Mouse (Mus musculus) MEL (cell line): ENCODE results near the gene Aftph. TPM values are rescaled to one million over a fixed set of nuclear protein-coding genes. Genes with fewer than 3 reads are reported as not detected.

Experiments
- DNase-seq: peaks from one replicate; pipeline ENCODE4 v3.0.0; 2011; ENCODE audit warnings: low read depth, low spot score
- H3K27ac ChIP-seq: 2 replicates; pipeline ENCODE4 v1.5.1; 2012; ENCODE audit warnings: low read depth, mild to moderate bottlenecking, control low read depth, low read length, moderate library complexity; ENCODE audit not compliant: control insufficient read depth
- H3K27me3 ChIP-seq, 2 experiments: fragments of 150-350 bp in 1 of 2; sonication (generic) in 1 of 2; 2 replicates each; pipeline ENCODE4 v1.6.1; 2012; ENCODE audit warnings: low read length in 2 of 2, mild to moderate bottlenecking in 2 of 2, improper control_type of control experiment in 1 of 2, moderate library complexity in 1 of 2; ENCODE audit not compliant: insufficient read depth in 2 of 2, control insufficient read depth in 1 of 2
- H3K36me3 ChIP-seq, 2 experiments: 2 replicates each; pipeline ENCODE4 v1.6.1; 2012 to 2014; ENCODE audit warnings: low read length in 2 of 2, improper control_type of control experiment in 1 of 2, inconsistent platforms in 1 of 2, mild to moderate bottlenecking in 1 of 2; ENCODE audit not compliant: insufficient read depth in 2 of 2, control insufficient read depth in 1 of 2
- H3K4me1 ChIP-seq, 2 experiments: fragments of 150-350 bp in 1 of 2; sonication (generic) in 1 of 2; 2 replicates each; pipeline ENCODE4 v1.6.1; 2012; ENCODE audit warnings: low read length in 2 of 2, improper control_type of control experiment in 1 of 2, mild to moderate bottlenecking in 1 of 2; ENCODE audit not compliant: insufficient read depth in 2 of 2, control insufficient read depth in 1 of 2
- H3K4me3 ChIP-seq, 2 experiments: fragments of 150-350 bp in 1 of 2; sonication (generic) in 1 of 2; 2 replicates each; pipeline ENCODE4 v1.5.1; 2012; ENCODE audit warnings: low read depth in 2 of 2, low read length in 2 of 2, mild to moderate bottlenecking in 2 of 2, moderate library complexity in 2 of 2, control low read depth in 1 of 2, improper control_type of control experiment in 1 of 2; ENCODE audit not compliant: control insufficient read depth in 1 of 2, insufficient read depth in 1 of 2
- H3K79me2 ChIP-seq: 2 replicates; pipeline ENCODE4 v1.6.1; 2012; ENCODE audit warnings: mild to moderate bottlenecking, low read length, moderate library complexity; ENCODE audit not compliant: control insufficient read depth, poor library complexity, insufficient read depth
- H3K9ac ChIP-seq: 2 replicates; pipeline ENCODE4 v1.6.1; 2012; ENCODE audit warnings: low read depth, mild to moderate bottlenecking, control low read depth, low read length, moderate library complexity; ENCODE audit not compliant: control insufficient read depth, poor library complexity, severe bottlenecking
- H3K9me3 ChIP-seq: fragments of 150-350 bp; sonication (generic); replicated peaks from 2 replicates; pipeline ENCODE4 v1.6.1; 2012; ENCODE audit warnings: mild to moderate bottlenecking, low read length, improper control_type of control experiment, moderate library complexity; ENCODE audit not compliant: insufficient read depth
- CHD2 ChIP-seq: IDR thresholded peaks from 2 replicates; pipeline ENCODE4 v1.6.1; 2011; ENCODE audit warnings: low read length, improper control_type of control experiment
- ELF1 ChIP-seq: IDR thresholded peaks from 2 replicates; pipeline ENCODE4 v1.6.1; 2014; ENCODE audit warnings: low read depth, mild to moderate bottlenecking, inconsistent platforms, low read length, improper control_type of control experiment, moderate library complexity
- EP300 ChIP-seq, 2 experiments: IDR thresholded peaks; 2 replicates each; pipeline ENCODE4 v1.6.1; 2011; ENCODE audit warnings: improper control_type of control experiment in 2 of 2, low read length in 2 of 2, low read depth in 1 of 2, mild to moderate bottlenecking in 1 of 2
- GABPA ChIP-seq: IDR thresholded peaks from 2 replicates; pipeline ENCODE4 v1.6.1; 2012; ENCODE audit warnings: low read depth, mild to moderate bottlenecking, inconsistent platforms, low read length, improper control_type of control experiment, moderate library complexity
- GATA1 ChIP-seq: IDR thresholded peaks from 2 replicates; pipeline ENCODE4 v1.6.1; 2011; ENCODE audit warnings: low read depth, low read length, improper control_type of control experiment
- JUND ChIP-seq: IDR thresholded peaks from 2 replicates; pipeline ENCODE4 v1.6.1; 2011; ENCODE audit warnings: low read depth, mild to moderate bottlenecking, improper control_type of control experiment, low read length
- MAZ ChIP-seq: IDR thresholded peaks from 2 replicates; pipeline ENCODE4 v1.6.1; 2012; ENCODE audit warnings: low read depth, mild to moderate bottlenecking, inconsistent platforms, low read length, improper control_type of control experiment
- MEF2A ChIP-seq: IDR thresholded peaks from 2 replicates; pipeline ENCODE4 v1.6.1; 2014; ENCODE audit warnings: low read depth, mild to moderate bottlenecking, inconsistent platforms, low read length, improper control_type of control experiment; ENCODE audit not compliant: poor library complexity, insufficient replicate concordance, severe bottlenecking; ENCODE audit errors: extremely low read depth
- MYC ChIP-seq: IDR thresholded peaks from 2 replicates; pipeline ENCODE4 v1.6.1; 2011; ENCODE audit warnings: low read depth, mild to moderate bottlenecking, low read length, improper control_type of control experiment, moderate library complexity
- NRF1 ChIP-seq: IDR thresholded peaks from 2 replicates; pipeline ENCODE4 v1.6.1; 2014; ENCODE audit warnings: low read depth, mild to moderate bottlenecking, inconsistent platforms, low read length, improper control_type of control experiment, moderate library complexity; ENCODE audit not compliant: poor library complexity, insufficient read depth, severe bottlenecking
- POLR2A ChIP-seq, 2 experiments: IDR thresholded peaks; 2 replicates each; pipeline ENCODE4 v1.6.1; 2011 to 2012; ENCODE audit warnings: low read length in 2 of 2, mild to moderate bottlenecking in 2 of 2, control low read depth in 1 of 2, improper control_type of control experiment in 1 of 2, low read depth in 1 of 2, moderate library complexity in 1 of 2; ENCODE audit not compliant: control insufficient read depth in 1 of 2, insufficient read depth in 1 of 2, poor library complexity in 1 of 2
- POLR2AphosphoS2 ChIP-seq: IDR thresholded peaks from 2 replicates; pipeline ENCODE4 v1.6.1; 2011; ENCODE audit warnings: low read length, improper control_type of control experiment
- RCOR1 ChIP-seq: IDR thresholded peaks from 2 replicates; pipeline ENCODE4 v1.6.1; 2012; ENCODE audit warnings: low read depth, mild to moderate bottlenecking, inconsistent platforms, low read length, improper control_type of control experiment
- SMC3 ChIP-seq: IDR thresholded peaks from 2 replicates; pipeline ENCODE4 v1.6.1; 2011; ENCODE audit warnings: low read depth, low read length, improper control_type of control experiment
- TAL1 ChIP-seq: IDR thresholded peaks from 2 replicates; pipeline ENCODE4 v1.6.1; 2012; ENCODE audit warnings: mild to moderate bottlenecking, inconsistent platforms, low read length, moderate library complexity, mixed read lengths
- TBP ChIP-seq: IDR thresholded peaks from 2 replicates; pipeline ENCODE4 v1.8.0; 2011; ENCODE audit warnings: low read depth, low read length, improper control_type of control experiment
- UBTF ChIP-seq: IDR thresholded peaks from 2 replicates; pipeline ENCODE4 v1.6.1; 2012; ENCODE audit warnings: low read depth, mild to moderate bottlenecking, inconsistent platforms, low read length, improper control_type of control experiment, moderate library complexity, borderline replicate concordance; ENCODE audit not compliant: insufficient read depth
- USF1 ChIP-seq: IDR thresholded peaks from 2 replicates; pipeline ENCODE4 v1.6.1; 2014; ENCODE audit warnings: low read depth, mild to moderate bottlenecking, inconsistent platforms, low read length, improper control_type of control experiment, moderate library complexity
- USF2 ChIP-seq, 2 experiments: IDR thresholded peaks; 2 replicates each; pipeline ENCODE4 v1.6.1; 2011 to 2012; ENCODE audit warnings: improper control_type of control experiment in 2 of 2, low read length in 2 of 2, borderline replicate concordance in 1 of 2, inconsistent platforms in 1 of 2, low read depth in 1 of 2, mild to moderate bottlenecking in 1 of 2; ENCODE audit not compliant: insufficient read depth in 1 of 2
- ZC3H11A ChIP-seq: IDR thresholded peaks from 2 replicates; pipeline ENCODE4 v1.6.1; 2012; ENCODE audit warnings: low read depth, mild to moderate bottlenecking, inconsistent platforms, low read length, improper control_type of control experiment
- ZMIZ1 ChIP-seq: IDR thresholded peaks from 2 replicates; pipeline ENCODE4 v1.6.1; 2012; ENCODE audit warnings: low read depth, mild to moderate bottlenecking, inconsistent platforms, low read length, improper control_type of control experiment, moderate library complexity
- polyA plus RNA-seq, 2 experiments: library from polyadenylated mRNA; stranded (reverse) in 1 of 2; unstranded in 1 of 2; fragments of >175 nt in 1 of 2; fragments of >200 nt in 1 of 2; gene quantifications; 2 replicates each; pipeline versions ENCODE4 v1.2.1 to v1.2.4; 2012; ENCODE audit warnings: low replicate concordance in 2 of 2, low read depth in 1 of 2; ENCODE audit not compliant: insufficient read length in 2 of 2, insufficient read depth in 1 of 2, missing spikeins in 1 of 2
- total RNA-seq: library from RNA; depleted of rRNA; stranded (reverse); fragments of 300-350 nt; gene quantifications from 2 replicates; pipeline ENCODE4 v1.2.3, GENCODE M21; 2012

The Aftph gene
- total and polyA plus RNA-seq, 3 experiments: 38.1 to 47.2 (median 38.1) TPM

DNA sequence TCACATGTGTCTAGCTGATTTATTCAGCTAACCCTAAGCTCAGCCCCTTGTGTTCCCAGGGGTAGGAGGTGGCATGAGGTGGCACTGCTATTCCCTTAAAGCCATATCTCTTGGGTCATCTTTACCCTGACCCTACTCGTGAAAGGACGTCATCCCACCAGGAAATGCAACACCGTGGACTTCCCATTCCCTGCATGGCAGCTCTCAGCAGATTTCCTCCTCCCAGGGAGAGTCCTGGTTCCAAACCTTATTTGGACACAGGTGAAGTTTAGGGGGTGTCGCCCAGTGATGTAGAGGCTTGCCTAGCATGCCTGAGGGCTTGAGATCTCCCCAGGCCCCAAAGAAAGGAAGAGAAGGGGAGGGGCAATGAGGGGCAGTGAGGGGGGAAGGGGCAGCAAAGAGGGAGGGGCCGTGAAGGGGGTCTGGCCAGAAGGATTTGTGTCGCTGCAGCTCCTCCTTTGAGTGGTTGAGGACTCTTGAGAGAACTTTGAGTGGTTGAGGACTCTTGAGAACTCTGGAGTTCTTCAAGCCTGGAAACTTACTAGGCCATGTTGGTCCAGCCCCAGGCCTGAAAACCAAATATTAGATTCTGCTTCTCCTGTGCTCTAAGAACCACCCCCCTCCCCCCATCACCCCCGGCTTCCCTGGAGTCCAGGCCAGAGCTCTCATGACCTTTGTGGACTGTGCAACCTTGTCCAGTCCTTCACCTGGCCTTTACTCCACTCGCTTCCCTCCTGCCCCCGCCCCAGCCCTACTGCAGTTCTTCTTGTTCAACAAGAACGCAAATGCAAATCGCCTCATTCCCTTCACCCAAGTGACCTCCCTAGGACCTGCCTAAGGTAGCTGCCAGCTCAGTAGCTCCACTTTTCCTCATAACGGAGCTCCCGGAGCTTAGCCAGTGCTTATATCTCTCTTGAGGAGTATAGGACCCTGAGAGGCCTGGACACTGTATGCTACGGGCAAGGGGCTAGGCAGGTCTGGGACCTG lies 81.0 kb downstream of the Aftph start:
- H3K27me3 ChIP-seq: no peaks in the 10 kb centered on the region
- no peaks in the 10 kb centered on the region for H3K9me3 ChIP-seq
- H3K4me3 ChIP-seq: no peak overlapping the region
- H3K9ac ChIP-seq: no peak overlapping the region
- DNase-seq: no peak
- H3K36me3 ChIP-seq: no peaks in the 10 kb centered on the region; a peak in 1 of 4 replicates
- no peak overlapping the region for H3K27ac ChIP-seq
- H3K79me2 ChIP-seq: no peaks in the 10 kb centered on the region
- TF ChIP-seq USF2 (IDR thresholded peaks at IDR 0.05; ENCODE audit: borderline replicate concordance in 1 of 2, insufficient read depth in 1 of 2, low read depth in 1 of 2, low read length in 2 of 2) (no peak), JUND (no peak), RCOR1 (no peak), TAL1 (no peak), SMC3 (no peak), MEF2A (no peak), UBTF (no peak), ZC3H11A (no peak), POLR2AphosphoS2 (no peak), USF1 (no peak), POLR2A (IDR thresholded peaks at IDR 0.05; ENCODE audit: control insufficient read depth in 1 of 2, insufficient read depth in 1 of 2, low read depth in 1 of 2, low read length in 2 of 2, poor library complexity in 1 of 2) (no peak), ELF1 (no peak), EP300 (IDR thresholded peaks at IDR 0.05; ENCODE audit: low read depth in 1 of 2, low read length in 2 of 2) (no peak), ZMIZ1 (no peak), MYC (no peak), GATA1 (no peak)
- H3K4me1 ChIP-seq: no peaks in the 10 kb centered on the region

DNA sequence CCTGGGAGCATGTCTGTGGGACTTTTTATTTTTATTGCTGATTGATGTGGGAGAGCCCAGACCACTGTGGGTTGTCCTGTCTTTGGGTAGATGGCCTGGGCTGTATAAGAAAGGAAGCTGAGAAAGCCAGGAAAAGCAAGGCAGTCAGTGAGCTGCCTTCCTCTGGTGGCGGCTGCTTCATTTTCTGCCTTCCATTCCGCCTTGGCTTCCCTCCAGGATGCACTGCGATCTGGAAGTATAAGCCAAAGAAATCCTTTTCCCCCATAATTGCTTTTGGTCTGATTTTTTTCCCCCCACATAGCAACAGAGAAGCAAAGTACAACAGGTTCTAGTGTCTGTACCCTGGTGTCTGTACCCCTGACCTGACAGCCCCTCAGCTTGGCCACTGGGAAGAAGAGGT lies 82.3 kb downstream of the Aftph start:
- no peak for DNase-seq
- Histone ChIP-seq H3K4me3 (no peak overlapping the region), H3K4me1 (no peaks in the 10 kb centered on the region), H3K27ac (no peak overlapping the region), H3K79me2 (no peaks in the 10 kb centered on the region), H3K36me3 (no peaks in the 10 kb centered on the region; a peak in 1 of 4 replicates), H3K9ac (no peak overlapping the region), H3K9me3 (no peaks in the 10 kb centered on the region), H3K27me3 (no peaks in the 10 kb centered on the region)
- no peak for TF ChIP-seq NRF1
- TF ChIP-seq CHD2: no peak
- no peak for TF ChIP-seq MAZ
- TF ChIP-seq POLR2AphosphoS2: no peak
- TF ChIP-seq ELF1: no peak
- no peak for TF ChIP-seq EP300 (IDR thresholded peaks at IDR 0.05; ENCODE audit: low read depth in 1 of 2, low read length in 2 of 2)
- TF ChIP-seq GABPA: no peak
- no peak for TF ChIP-seq TBP
